Mouse (Mus musculus): Measurements from ENCODE around the gene Fut11. TPM values are rescaled to one million over a fixed set of nuclear protein-coding genes. Genes with fewer than 3 reads are reported as not detected.

The Fut11 gene
- total and polyA plus RNA-seq, 3 experiments = 0.69 to 1.8 TPM; not detected in 1

GRCm38 (mm10) chr14:20718443-20718842 is 23.7 kb downstream of the Fut11 start:
- Histone ChIP-seq H3K4me1 (ENCODE audit: control insufficient read depth in 1 of 2, insufficient read depth in 2 of 2, low read length in 2 of 2) (no peaks in the 10 kb centered on the region; a peak in 1 of 4 replicates), H3K9me3 (replicated peaks; ENCODE audit: insufficient read depth, low read length) (no peaks in the 10 kb centered on the region), H3K27ac (ENCODE audit: control insufficient read depth, low read depth, low read length) (no peak overlapping the region), H3K4me3 (ENCODE audit: control insufficient read depth in 1 of 2, insufficient read depth in 1 of 2, low read depth in 2 of 2, low read length in 2 of 2) (no peak overlapping the region), H3K9ac (ENCODE audit: control insufficient read depth, low read depth, low read length, poor library complexity, severe bottlenecking) (no peak overlapping the region), H3K36me3 (ENCODE audit: control insufficient read depth in 1 of 2, insufficient read depth in 2 of 2, low read length in 2 of 2) (peaks cover 0 to 10% of the 10 kb centered on the region in 2 experiments; a peak in 2 of 4 replicates), H3K79me2 (ENCODE audit: control insufficient read depth, insufficient read depth, low read length, poor library complexity) (no peaks in the 10 kb centered on the region), H3K27me3 (ENCODE audit: control insufficient read depth in 1 of 2, insufficient read depth in 2 of 2, low read length in 2 of 2) (no peaks in the 10 kb centered on the region)
- TF ChIP-seq GATA1 (IDR thresholded peaks at IDR 0.05; ENCODE audit: low read depth, low read length) (no peak), ELF1 (IDR thresholded peaks at IDR 0.05; ENCODE audit: low read depth, low read length) (no peak), ZNF384 (IDR thresholded peaks at IDR 0.05; ENCODE audit: low read depth, low read length) (no peak), RCOR1 (IDR thresholded peaks at IDR 0.05; ENCODE audit: low read depth, low read length) (no peak), MYB (IDR thresholded peaks at IDR 0.05; ENCODE audit: low read depth, low read length) (no peak), MYC (IDR thresholded peaks at IDR 0.05; ENCODE audit: low read depth, low read length) (no peak), JUND (IDR thresholded peaks at IDR 0.05; ENCODE audit: low read depth, low read length) (no peak), MAX (IDR thresholded peaks at IDR 0.05; ENCODE audit: low read length) (no peak), ETS1 (IDR thresholded peaks at IDR 0.05; ENCODE audit: low read depth, low read length) (no peak), POLR2AphosphoS5 (IDR thresholded peaks at IDR 0.05; ENCODE audit: borderline replicate concordance, low read depth, low read length) (no peak), POLR2A (IDR thresholded peaks at IDR 0.05; ENCODE audit: control insufficient read depth in 1 of 2, insufficient read depth in 1 of 2, low read depth in 1 of 2, low read length in 2 of 2, poor library complexity in 1 of 2) (no peak), MEF2A (IDR thresholded peaks at IDR 0.05; ENCODE audit: extremely low read depth, insufficient replicate concordance, low read depth, low read length, poor library complexity, severe bottlenecking) (no peak), MXI1 (IDR thresholded peaks at IDR 0.05; ENCODE audit: low read depth, low read length) (no peak), BHLHE40 (IDR thresholded peaks at IDR 0.05; ENCODE audit: borderline replicate concordance, low read depth, low read length) (no peak), MAFK (IDR thresholded peaks at IDR 0.05; ENCODE audit: borderline replicate concordance, low read depth, low read length) (no peak), TAL1 (IDR thresholded peaks at IDR 0.05; ENCODE audit: low read length) (no peak), USF1 (IDR thresholded peaks at IDR 0.05; ENCODE audit: low read depth, low read length) (no peak), NRF1 (IDR thresholded peaks at IDR 0.05; ENCODE audit: insufficient read depth, low read depth, low read length, poor library complexity, severe bottlenecking) (no peak)
- DNase-seq (ENCODE audit: low read depth, low spot score) = no peak

- no peak overlapping the region for H3K27ac ChIP-seq (ENCODE audit: control insufficient read depth, low read depth, low read length)
- H3K36me3 ChIP-seq (ENCODE audit: control insufficient read depth in 1 of 2, insufficient read depth in 2 of 2, low read length in 2 of 2) = peaks cover 0 to 21% of the 10 kb centered on the region in 2 experiments; a peak in 2 of 4 replicates
- H3K9me3 ChIP-seq (replicated peaks; ENCODE audit: insufficient read depth, low read length) = no peaks in the 10 kb centered on the region
- no peaks in the 10 kb centered on the region for H3K79me2 ChIP-seq (ENCODE audit: control insufficient read depth, insufficient read depth, low read length, poor library complexity)
- H3K9ac ChIP-seq (ENCODE audit: control insufficient read depth, low read depth, low read length, poor library complexity, severe bottlenecking) = no peak overlapping the region
- H3K4me3 ChIP-seq (ENCODE audit: control insufficient read depth in 1 of 2, insufficient read depth in 1 of 2, low read depth in 2 of 2, low read length in 2 of 2) = no peak overlapping the region
- TF ChIP-seq NRF1 (IDR thresholded peaks at IDR 0.05; ENCODE audit: insufficient read depth, low read depth, low read length, poor library complexity, severe bottlenecking) (no peak), ZMIZ1 (IDR thresholded peaks at IDR 0.05; ENCODE audit: low read depth, low read length) (0 out of 2 replicates have a peak, but pooled peaks have one; percentile 49), POLR2AphosphoS2 (IDR thresholded peaks at IDR 0.05; ENCODE audit: low read length) (peak; percentile 70), RAD21 (IDR thresholded peaks at IDR 0.05; ENCODE audit: low read depth, low read length) (no peak), CHD2 (IDR thresholded peaks at IDR 0.05; ENCODE audit: low read length) (no peak), POLR2A (IDR thresholded peaks at IDR 0.05; ENCODE audit: control insufficient read depth in 1 of 2, insufficient read depth in 1 of 2, low read depth in 1 of 2, low read length in 2 of 2, poor library complexity in 1 of 2) (0 out of 4 replicates have a peak, but pooled peaks of 1 of the 2 experiments have one; percentile 3)
- H3K27me3 ChIP-seq (ENCODE audit: control insufficient read depth in 1 of 2, insufficient read depth in 2 of 2, low read length in 2 of 2) = no peaks in the 10 kb centered on the region
- H3K4me1 ChIP-seq (ENCODE audit: control insufficient read depth in 1 of 2, insufficient read depth in 2 of 2, low read length in 2 of 2) = no peaks in the 10 kb centered on the region; a peak in 1 of 4 replicates
- DNase-seq (ENCODE audit: low read depth, low spot score) = no peak
Measured at GRCm38 (mm10) chr14:20719767-20720166, 25.0 kb downstream of the Fut11 start.

Data from MEL (cell line).